Mouse (Mus musculus) c-Kit-positive CD71-positive TER-119-positive erythroid progenitor cells, embryonic 14.5 days (primary cell): ENCODE measurements around the gene Drc3.

Source experiments
- DNase-seq: peaks from one replicate; pipeline ENCODE4 v3.0.0-alpha.2; 2013; ENCODE audit warnings: low spot score

Drc3 gene

GRCm38 (mm10) chr11:60352559-60353411, at the start of gene Drc3, which contains the start of gene Tom1l2:
Gene Drc3, plus strand, starts transcription at chr11:60353329.
Gene Tom1l2, minus strand, starts transcription at chr11:60352905.
- DNase-seq, result peak; percentile 98

GRCm38 (mm10) chr11:60303497-60303896, 49.6 kb upstream of the Drc3 start:
- no peak for DNase-seq

DNA sequence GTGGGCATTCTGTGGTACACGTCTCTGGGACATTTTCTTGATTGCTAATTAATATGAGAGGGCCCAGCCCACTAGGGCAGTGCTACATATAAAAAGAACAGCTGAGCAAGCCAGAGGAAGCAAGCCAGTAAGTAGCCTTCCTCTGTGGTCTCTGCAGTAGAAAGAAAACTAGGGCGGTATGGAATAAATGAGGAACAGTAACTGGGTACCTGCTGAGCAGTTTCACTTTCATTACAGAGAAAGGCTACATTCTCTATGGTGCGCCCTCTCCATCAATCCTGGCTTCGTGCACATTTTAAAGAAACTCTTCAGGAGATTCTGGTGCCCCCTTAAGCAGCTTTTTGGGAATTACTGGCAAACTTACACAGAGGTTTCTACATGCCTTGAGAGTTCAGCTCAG, 47.5 kb upstream of the Drc3 start:
- no peak for DNase-seq

- peak; percentile 55 for DNase-seq
Observed at GRCm38 (mm10) chr11:60306834-60307233, 46.3 kb upstream of the Drc3 start.

- peak; percentile 35 for DNase-seq
Observed at GRCm38 (mm10) chr11:60307375-60307825, 45.7 kb upstream of the Drc3 start.

GRCm38 (mm10) chr11:60308061-60308460, 45.1 kb upstream of the Drc3 start:
- DNase-seq, result no peak

DNA sequence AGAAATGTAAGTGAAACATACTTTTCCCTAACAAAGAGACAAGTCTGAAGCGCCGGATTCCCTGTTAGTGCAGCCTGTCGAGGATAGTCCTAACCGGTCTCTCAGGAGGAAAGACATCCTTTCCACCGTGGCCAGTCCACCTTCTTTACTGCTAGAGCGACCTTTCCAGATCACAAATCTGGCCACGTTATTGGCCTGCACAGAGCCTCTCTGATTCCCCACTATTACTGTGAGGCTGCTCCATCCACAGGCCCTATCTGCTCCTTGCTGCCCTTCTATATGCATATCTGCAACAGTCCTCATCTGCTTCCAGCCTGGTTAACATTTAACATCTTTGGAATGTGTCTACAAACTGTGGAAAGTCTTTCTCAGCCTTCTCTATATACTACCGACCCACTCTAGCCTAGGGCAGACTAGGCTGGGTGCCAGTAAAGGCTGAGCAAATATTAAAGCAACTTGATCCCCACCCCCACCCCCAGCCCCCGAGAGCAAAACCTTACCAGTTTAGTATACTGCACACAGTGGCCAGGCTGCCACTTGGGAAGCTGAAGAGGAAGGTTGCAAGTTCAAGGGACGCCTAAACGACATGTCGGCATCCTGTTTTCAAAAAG, 44.5 kb upstream of the Drc3 start:
- DNase-seq, result no peak

- DNase-seq, result peak; percentile 31
Observed at GRCm38 (mm10) chr11:60309875-60310274, 43.3 kb upstream of the Drc3 start.

DNA sequence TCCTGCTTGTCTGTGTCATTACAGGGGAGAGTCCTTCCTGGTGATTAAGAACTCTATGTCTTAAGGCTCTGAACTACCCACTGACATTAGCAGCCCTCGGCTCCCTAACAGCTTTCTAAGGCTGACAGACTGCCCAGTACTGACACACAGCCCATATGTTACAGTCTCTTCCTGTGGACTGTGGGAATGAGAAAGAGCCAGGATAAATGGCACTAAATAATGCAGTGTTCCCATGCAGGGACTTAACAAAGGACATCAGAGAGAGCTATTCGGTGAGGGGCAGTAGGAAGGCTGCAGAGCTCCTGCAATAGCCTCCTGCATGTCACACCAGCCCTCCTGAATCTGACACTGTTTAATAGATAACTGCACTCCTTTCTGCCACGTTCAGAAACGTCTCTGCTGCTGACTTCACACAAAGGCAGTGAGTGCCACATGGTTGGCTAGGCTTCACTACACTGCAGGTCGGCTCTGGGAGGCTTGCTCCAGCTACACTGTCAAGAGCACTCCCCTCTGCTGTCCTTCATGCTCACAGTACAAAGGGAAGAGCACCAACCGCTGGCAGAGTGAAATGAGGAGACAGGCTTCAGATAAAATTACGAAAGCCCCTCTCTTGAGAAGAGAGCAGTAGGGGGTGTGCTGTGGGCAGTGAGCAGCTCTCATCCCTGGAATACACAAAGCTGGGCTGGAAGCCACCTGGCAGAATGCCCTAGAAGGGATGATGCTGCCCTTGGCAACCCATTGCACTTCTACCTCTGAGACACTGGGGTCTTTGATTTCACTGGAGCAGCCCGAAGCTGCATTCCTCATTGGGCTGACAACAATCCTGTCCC, 41.9 kb upstream of the Drc3 start:
- DNase-seq, result no peak

DNA sequence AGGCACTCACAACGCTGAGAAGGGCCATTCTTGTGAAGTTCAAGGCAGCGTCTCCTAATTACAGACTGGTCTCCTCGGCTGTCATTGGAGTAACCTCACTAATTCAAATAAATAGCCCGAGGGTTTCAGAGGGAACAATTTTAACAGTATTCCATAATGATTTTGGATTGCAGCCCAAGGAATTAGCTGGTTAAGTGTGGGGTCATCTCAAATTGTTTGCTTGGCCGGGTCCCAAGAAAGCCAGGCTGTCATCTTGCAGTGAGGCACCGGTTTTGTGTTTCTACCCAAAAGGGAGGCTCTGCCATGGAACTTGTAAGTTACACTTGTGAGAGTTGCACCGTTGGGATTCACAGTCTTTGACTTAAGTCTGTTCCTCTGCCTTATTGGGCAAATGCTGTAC, 36.9 kb upstream of the Drc3 start:
- no peak for DNase-seq

- DNase-seq, result no peak
Observed at GRCm38 (mm10) chr11:60316883-60317282, 36.2 kb upstream of the Drc3 start.

GRCm38 (mm10) chr11:60317376-60318102, 35.6 kb upstream of the Drc3 start:
- DNase-seq, result no peak

DNA sequence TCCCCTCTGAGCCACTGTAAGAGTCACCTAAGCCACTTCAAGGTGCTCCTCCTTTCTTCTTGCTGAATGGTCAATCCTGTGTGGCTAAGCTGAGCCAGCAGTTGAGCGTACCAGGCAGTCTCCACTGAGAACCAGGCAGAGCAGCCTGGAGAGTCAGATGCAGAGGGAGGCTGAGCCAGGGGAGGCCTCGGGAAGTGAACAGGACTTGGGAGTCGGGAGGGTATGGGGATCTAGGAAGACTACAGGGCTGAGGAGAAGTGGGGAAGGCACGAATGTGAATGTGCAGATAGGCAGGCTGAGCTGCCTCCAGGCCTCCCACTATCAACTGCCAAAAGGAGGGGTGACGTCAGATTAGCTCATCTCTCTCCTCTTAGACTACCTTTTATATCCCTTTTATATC, 34.4 kb upstream of the Drc3 start:
- peak; percentile 59 for DNase-seq

DNA sequence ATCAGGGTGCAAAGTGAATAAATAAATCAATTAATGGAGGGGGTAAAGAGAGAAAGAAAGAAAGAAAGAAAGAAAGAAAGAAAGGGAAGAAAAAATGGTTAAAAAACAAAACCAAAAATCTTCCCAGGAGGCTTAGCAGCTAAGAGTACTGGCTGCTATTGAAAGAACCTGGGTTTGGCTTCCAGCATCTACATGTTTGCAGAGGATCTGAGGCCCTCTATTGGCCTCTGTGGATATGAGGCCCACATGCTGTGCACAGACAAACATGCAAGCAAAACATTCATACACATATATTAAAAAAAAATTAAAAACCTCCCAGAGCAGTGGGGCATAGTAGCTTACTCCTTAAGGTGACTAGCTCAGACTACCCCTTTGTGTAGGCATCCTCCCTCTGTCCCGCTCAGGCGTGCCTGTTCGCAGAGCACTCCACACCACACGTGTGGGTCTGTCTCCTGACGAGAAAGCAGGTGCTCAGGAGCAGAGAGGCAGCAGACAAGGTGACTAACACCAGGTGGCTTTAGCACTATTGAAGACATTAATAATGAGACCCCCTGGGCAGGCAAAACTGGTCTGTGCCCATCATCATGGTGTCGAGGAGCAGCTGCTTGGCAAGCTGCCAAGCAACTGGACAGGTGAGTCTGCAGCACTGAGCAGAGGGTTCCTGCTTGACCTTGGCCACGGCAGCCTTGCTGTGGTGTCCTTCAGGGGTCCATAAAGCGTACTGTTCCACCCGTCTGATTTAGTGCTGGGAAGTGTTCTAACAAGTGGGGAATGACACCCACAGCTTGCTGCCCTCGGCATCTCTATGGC, 33.7 kb upstream of the Drc3 start:
- peak; percentile 14 for DNase-seq

DNA sequence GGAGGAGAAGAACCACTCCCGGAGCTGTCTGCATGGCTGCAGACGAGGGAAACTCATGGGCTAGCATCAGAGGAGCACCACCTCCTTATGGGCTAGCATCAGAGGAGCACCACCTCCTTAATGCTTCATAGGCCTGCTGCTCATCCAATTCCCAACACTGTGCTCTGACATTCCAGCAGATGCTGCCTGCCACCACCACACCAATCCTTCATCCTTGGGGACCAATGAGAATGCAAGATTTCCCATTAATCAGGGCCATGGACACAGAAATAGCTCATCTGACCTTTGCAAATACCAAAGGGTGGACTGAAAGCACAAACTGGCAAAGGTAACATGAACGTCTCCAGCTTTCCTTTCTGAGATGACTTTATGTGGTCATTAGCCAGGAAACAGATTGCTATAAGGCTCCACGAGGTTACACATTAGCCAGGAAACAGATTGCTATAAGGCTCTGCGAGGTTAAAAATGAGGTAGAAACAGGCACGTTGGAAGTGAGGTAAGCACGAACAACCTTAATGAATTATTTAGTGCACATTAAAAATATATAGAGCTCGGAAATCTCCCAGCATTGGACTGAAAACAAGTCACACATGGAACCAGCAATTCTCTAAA, 32.6 kb upstream of the Drc3 start:
- DNase-seq, result no peak

GRCm38 (mm10) chr11:60321438-60321837, 31.7 kb upstream of the Drc3 start:
- DNase-seq, result no peak

GRCm38 (mm10) chr11:60323731-60324130, 29.4 kb upstream of the Drc3 start:
- no peak for DNase-seq

- DNase-seq, result no peak
Observed at GRCm38 (mm10) chr11:60330551-60330950, 22.6 kb upstream of the Drc3 start.

DNA sequence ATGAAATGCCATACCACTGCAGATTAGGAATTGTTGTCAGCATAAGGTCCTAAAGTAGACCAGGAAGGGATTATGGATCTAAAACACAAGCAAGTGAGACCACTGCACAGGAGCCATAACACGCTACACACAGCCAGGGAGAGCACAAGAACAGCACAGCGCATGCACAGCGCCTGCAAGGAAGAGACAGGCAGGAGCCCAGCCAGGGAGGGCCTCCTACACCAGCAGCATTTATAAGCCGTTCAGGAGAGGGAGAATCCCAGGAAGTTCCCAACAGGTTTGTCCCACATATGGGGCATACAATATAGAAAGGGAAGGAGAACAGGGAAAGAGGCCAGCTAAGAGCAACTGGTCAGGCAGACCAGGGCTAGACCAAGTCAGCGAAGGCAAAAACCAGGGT, 19.7 kb upstream of the Drc3 start:
- no peak for DNase-seq

GRCm38 (mm10) chr11:60334124-60334523, 19.0 kb upstream of the Drc3 start:
- DNase-seq, result no peak

DNA sequence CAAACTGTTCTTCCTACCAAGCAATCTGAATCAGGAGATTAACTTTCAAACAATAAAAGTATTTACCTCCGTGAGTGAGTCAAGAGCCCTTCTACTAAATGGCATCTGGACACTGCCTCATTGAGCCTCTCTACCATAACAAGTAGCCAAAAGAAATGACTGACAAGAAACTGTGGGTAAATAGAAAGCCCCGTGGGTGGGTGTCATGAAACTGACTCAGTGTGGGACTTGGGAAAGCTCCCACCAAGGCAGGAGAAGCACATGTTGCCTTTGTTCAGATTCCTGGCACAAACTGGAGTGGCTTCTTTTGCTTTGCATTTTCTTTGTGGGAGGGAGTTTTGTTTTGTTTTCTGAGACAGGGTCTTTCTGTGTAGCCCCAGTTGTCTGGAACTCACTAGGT, 17.4 kb upstream of the Drc3 start:
- no peak for DNase-seq
